Mouse (Mus musculus) lung, postnatal 0 days (tissue): ENCODE results near the gene Cars2.

Source experiments
- CTCF ChIP-seq: IDR thresholded peaks from 2 replicates; pipeline ENCODE4 v1.5.1; 2016; ENCODE audit warnings: antibody characterized with exemption, mild to moderate bottlenecking
- EP300 ChIP-seq: IDR thresholded peaks from 2 replicates; pipeline ENCODE4 v1.6.1; 2016; ENCODE audit warnings: antibody characterized with exemption, mild to moderate bottlenecking, control low read depth

DNA sequence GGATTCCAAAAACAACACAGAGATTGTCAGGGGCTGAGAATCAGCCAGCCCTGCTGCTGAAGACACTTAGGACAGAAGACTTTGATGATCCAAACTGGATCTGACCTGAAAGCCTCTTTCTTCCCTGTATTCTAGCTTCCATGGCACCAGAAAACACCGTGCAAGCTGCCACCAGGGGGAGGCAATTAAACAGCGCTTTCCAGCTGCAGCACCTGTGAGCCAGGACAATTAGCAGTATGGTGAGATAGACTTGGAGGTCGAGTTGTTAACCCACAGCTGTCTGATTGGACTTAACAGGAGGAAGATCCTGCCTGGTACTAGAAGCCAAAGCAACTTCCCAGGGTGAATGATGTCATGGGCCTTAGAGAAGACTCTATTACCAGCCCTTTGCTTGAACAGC lies 81.5 kb downstream of the Cars2 start:
- TF ChIP-seq CTCF (peak; percentile 80), EP300 (no peak)
